Mouse (Mus musculus): ENCODE results near the gene Cpa5.

DNA sequence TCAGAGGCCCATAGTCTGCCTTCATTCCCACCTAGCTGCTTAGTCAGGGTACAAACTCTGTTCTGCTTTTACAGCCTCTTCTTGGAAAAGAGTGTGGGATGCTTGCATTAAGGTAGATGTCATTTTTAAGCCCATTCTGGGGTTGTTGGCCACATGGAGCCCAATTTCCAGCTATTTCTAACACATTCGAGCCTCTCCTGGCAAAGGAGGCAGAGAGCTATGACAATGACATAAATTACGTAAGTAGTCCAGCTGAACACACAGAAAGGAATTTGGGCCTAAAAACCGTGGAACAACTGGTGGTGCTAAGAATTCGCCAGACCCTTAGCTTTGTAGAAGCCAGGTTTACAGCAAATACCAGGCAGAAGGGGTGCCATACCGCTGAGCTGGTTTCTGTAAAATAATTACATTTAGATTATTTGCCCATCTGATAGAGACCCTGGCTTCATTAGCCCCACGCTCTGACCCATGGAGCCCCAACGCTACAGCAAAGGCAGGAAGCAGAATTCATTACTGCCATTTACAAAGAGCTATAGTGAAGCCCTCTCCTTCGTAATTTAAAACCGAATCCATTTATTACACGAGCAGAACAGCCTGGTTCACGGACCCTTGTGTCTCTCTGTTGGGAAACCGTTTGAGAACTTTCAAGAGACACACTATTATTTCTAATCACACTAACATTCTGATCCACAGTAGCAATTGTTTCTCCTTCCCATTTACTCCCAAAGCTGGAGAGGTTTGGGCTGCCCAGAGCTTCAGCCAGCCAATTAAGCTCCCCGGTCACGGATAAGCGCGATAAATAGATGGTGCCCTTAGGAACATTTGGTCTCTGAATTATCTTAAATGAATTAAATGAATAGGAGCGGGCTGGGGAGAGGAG is 30.6 kb upstream of the Cpa5 start:
- TF ChIP-seq CTCF (IDR thresholded peaks at IDR 0.05; ENCODE audit: low read depth, low read length) (no peak), GATA1 (IDR thresholded peaks at IDR 0.05; ENCODE audit: borderline replicate concordance, low read length) (no peak), TAL1 (conservative IDR thresholded peaks at IDR 0.05; ENCODE audit: low read depth, low read length) (no peak)
